Mouse (Mus musculus) stomach, postnatal 0 days (tissue): ENCODE measurements at regions not wholly inside any gene's neighbourhood (a gene's known extent, or its start where the extent isn't known, plus 50 kb on each side); places are given as distances from the start of the nearest gene placed in this dataset.

Source experiments
- ATAC-seq: fragments of 200-750 bp; cut with Nextera tagmentation; 2 replicates; pipeline ENCODE4 v1.8.0; 2017; ENCODE audit not compliant: low FRiP score, low TSS enrichment
- DNase-seq: peaks from one replicate; pipeline ENCODE4 v3.0.0-alpha.2; 2016; ENCODE audit warnings: low spot score
- H3K27ac ChIP-seq: fragments of 300-500 bp; sonication (generic); replicated peaks from 2 replicates; pipeline ENCODE4 v1.5.1; 2014; ENCODE audit warnings: mild to moderate bottlenecking, control low read depth
- H3K27me3 ChIP-seq: fragments of 300-500 bp; sonication (generic); 2 replicates; pipeline ENCODE4 v1.6.1; 2014; ENCODE audit warnings: low read length; ENCODE audit not compliant: control insufficient read depth, insufficient read depth
- H3K36me3 ChIP-seq: fragments of 300-500 bp; sonication (generic); 2 replicates; pipeline ENCODE4 v1.6.1; 2014; ENCODE audit warnings: low read length, mixed read lengths; ENCODE audit not compliant: control insufficient read depth, insufficient read depth
- H3K4me1 ChIP-seq: fragments of 300-500 bp; sonication (generic); replicated peaks from 2 replicates; pipeline ENCODE4 v1.6.1; 2014; ENCODE audit warnings: antibody characterized with exemption; ENCODE audit not compliant: control insufficient read depth, insufficient read depth
- H3K4me2 ChIP-seq: fragments of 300-500 bp; sonication (generic); replicated peaks from 2 replicates; pipeline ENCODE4 v1.6.1; 2014; ENCODE audit warnings: low read depth, mild to moderate bottlenecking, control low read depth, moderate library complexity
- H3K4me3 ChIP-seq: fragments of 300-500 bp; sonication (generic); 2 replicates; pipeline ENCODE4 v1.5.1; 2014; ENCODE audit warnings: low read depth, low read length, control low read depth
- H3K9ac ChIP-seq: fragments of 300-500 bp; sonication (generic); 2 replicates; pipeline ENCODE4 v1.6.1; 2014; ENCODE audit warnings: mild to moderate bottlenecking, low read length, control low read depth, mixed read lengths
- H3K9me3 ChIP-seq: fragments of 300-500 bp; sonication (generic); 2 replicates; pipeline ENCODE4 v1.6.1; 2016; ENCODE audit warnings: low read length; ENCODE audit not compliant: control insufficient read depth
- CTCF ChIP-seq: IDR thresholded peaks from 2 replicates; pipeline ENCODE4 v1.5.1; 2016; ENCODE audit warnings: antibody characterized with exemption, low read depth, mild to moderate bottlenecking, moderate library complexity
- EP300 ChIP-seq: optimal IDR thresholded peaks from 2 replicates; pipeline ENCODE3; 2016; ENCODE audit warnings: antibody characterized with exemption
- WGBS: fragments of 180-500 bp; shearing (Covaris S2); extraction: QIAGEN DNeasy Blood & Tissue Kit; methylation state at CpG from one replicate; pipeline ENCODE4 v1.1.7; 2014; 5-methylcytosine and 5-hydroxymethylcytosine counted together

DNA sequence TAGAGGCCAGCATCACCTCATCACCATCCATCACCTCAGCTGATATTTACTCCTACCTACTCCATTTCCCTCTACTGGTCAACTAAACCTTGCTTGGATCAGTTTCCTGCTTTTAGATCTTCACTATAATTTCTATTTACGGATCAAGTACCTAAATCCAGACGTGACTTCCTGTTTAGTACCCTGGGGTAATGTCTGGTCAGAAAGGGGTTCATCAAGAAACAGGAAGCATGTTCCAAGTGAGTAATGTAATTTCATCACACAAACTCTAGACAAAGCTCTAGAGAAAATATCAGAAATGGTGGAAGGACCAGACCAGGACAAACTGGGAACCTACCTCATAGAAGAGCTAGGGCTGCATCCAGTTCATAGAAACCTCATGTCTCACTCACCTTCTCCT lies 250.2 kb upstream of the Sash1 start:
- ATAC-seq (no peak), DNase-seq (no peak)
- 75% methylated on average over 2 of the region's 2 CpGs for WGBS
- no peaks in the 10 kb centered on the region for H3K36me3 ChIP-seq
- H3K4me2 ChIP-seq, result no peak overlapping the region
- H3K9me3 ChIP-seq, result no peaks in the 10 kb centered on the region
- H3K27ac ChIP-seq, result no peak overlapping the region
- TF ChIP-seq EP300 (no peak), CTCF (no peak)
- no peak overlapping the region for H3K9ac ChIP-seq
- no peaks in the 10 kb centered on the region for H3K4me1 ChIP-seq
- H3K27me3 ChIP-seq, result no peaks in the 10 kb centered on the region
- H3K4me3 ChIP-seq, result no peak overlapping the region

DNA sequence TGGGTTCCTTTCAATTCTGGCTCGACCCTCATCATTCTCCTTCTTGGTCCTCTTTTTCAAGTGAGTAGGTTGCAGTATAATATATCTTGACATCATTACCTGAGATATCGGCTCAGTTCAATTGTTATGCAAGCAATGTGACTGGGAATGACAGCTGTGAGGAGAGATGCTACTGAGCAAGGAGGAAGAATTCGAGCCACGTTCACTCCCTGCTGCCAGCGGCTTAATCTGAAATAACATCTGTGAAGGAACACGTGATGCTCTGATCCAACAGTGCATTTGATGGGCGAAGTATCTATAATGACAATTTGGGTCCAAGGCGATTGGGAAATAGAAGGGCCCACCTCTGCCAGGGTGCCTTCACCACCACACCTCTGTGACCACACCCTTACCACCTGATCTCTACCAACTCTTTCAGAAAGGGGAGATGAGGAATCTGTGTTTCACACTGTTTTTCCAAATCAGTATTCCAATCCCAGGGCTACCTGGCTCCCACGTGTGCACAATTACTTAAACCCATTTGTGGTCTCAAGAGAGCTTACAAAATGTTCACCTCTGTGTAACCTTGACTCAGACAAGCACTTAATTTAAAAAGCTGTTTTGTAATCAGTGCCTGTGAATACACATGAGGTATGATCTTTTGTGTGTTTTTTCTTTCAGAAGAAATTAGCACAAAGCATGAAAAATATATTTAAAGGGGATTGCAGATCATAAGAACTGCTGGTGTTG lies 248.6 kb upstream of the Sash1 start:
- WGBS, result 71% methylated on average over 9 of the region's 9 CpGs

DNA sequence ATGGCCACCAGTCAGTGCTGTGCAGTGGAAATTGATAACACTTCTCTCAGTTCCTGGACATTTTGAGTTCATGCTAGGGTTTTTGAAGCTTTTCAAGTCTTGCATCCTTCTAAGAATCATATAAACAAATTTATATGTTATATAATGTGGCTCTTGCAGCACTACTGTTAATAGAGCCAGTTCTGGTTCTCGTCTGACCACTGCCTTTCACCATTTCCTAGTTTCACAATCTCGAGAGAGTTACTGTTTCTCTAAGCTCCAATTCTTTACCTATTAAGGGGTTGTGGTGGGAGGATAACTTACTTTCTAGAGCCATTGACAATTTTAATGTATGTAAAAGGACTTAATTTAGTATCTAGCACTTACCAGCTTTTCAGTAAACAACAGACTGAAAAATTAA lies 244.2 kb upstream of the Sash1 start:
- 70% methylated on average over 2 of the region's 2 CpGs for WGBS
- Histone ChIP-seq H3K9me3 (no peaks in the 10 kb centered on the region), H3K4me3 (no peak overlapping the region), H3K9ac (no peak overlapping the region), H3K4me1 (no peaks in the 10 kb centered on the region), H3K27me3 (no peaks in the 10 kb centered on the region), H3K4me2 (no peak overlapping the region), H3K27ac (no peak overlapping the region), H3K36me3 (no peaks in the 10 kb centered on the region)
- no peak for ATAC-seq
- DNase-seq, result no peak
- TF ChIP-seq EP300, result no peak

More for the DNA sequence above, 248.6 kb upstream of the Sash1 start:
- Histone ChIP-seq H3K9ac (no peak overlapping the region), H3K4me1 (no peaks in the 10 kb centered on the region), H3K27ac (no peak overlapping the region), H3K9me3 (no peaks in the 10 kb centered on the region), H3K27me3 (no peaks in the 10 kb centered on the region), H3K4me3 (no peak overlapping the region), H3K4me2 (no peak overlapping the region), H3K36me3 (no peaks in the 10 kb centered on the region)
- DNase-seq (no peak), ATAC-seq (no peak)
- TF ChIP-seq CTCF (no peak), EP300 (no peak)

DNA sequence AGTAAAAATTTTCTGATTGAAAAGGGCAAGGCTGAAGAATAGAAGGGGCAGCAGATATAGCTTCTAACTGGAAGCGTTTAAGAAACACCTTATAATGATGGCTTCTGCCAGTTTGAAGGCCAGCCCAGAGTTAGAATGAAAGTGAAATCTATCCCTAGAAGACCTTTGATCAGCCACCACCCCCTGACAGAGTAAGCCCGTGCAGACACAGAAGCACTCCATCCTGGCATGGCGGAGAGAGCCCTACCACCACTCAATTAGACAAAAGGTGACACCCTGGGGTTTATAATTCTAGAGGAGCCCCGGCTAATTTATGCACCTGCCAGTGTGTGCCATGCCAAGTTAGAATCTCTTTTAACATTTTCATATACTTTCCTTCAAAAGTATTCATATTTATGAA lies 233.4 kb upstream of the Sash1 start:
- no peak for ATAC-seq
- 69% methylated on average over 4 of the region's 4 CpGs for WGBS
- no peak overlapping the region for H3K4me2 ChIP-seq
- TF ChIP-seq CTCF, result no peak
- no peak for TF ChIP-seq EP300
- no peaks in the 10 kb centered on the region for H3K36me3 ChIP-seq
- H3K4me1 ChIP-seq, result no peaks in the 10 kb centered on the region
- H3K9ac ChIP-seq, result no peak overlapping the region
- DNase-seq, result no peak
- no peaks in the 10 kb centered on the region for H3K9me3 ChIP-seq
- H3K27ac ChIP-seq, result no peak overlapping the region
- no peaks in the 10 kb centered on the region for H3K27me3 ChIP-seq
- H3K4me3 ChIP-seq, result no peak overlapping the region

DNA sequence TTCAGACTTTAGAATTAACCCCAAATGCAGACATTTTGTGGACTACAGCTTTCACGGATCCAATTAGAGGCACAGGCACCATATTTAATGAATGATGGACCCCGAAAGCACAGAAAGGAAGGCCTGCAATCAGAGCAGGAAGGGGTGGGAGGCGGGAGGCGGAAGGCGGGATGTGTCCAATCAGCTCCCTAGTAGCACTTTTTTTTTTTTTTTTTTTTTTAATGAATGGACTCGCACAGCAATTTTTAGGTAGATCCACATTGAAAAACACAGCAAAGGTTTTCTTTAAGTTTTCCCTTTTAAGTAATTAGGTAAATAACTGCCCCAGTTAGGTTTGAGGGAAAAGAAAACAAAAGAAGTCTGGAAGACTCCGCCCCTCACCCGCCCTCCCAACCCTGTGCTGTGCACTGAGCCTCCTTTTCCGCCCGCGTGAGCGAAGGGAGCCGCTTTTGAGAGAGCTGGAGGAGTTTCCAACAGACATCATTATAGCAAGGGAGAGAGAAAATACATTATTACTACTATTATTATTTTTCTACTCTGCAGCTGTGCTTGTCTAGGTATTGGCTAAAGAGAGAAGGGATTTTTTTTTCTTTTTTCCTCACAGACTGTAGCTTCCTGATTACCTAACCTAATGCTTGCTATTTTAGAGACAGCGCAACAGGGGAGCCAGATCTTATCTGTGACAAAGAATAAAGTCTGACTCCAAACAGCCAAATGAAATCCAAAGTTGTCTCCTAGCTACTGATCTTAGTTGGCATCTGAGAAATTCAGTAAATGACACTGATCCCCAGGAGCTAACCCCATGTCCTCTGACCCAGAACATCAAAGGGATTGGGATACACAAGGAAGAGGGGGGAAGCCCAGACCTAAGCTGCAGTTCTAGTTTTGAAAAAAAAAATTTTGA lies 232.0 kb upstream of the Sash1 start:
- H3K27me3 ChIP-seq, result no peaks in the 10 kb centered on the region
- no peak for TF ChIP-seq CTCF
- TF ChIP-seq EP300, result no peak
- no peaks in the 10 kb centered on the region for H3K9me3 ChIP-seq
- ATAC-seq (no peak), DNase-seq (peak; percentile 45)
- no peaks in the 10 kb centered on the region for H3K4me1 ChIP-seq
- no peaks in the 10 kb centered on the region for H3K36me3 ChIP-seq
- no peak overlapping the region for H3K27ac ChIP-seq
- 29% methylated on average over 14 of the region's 14 CpGs for WGBS
- H3K4me2 ChIP-seq, result peak overlapping the region; percentile 45
- peak overlapping the region; percentile 12; the same call in 1 of the 2 replicates for H3K4me3 ChIP-seq
- no peak overlapping the region for H3K9ac ChIP-seq

DNA sequence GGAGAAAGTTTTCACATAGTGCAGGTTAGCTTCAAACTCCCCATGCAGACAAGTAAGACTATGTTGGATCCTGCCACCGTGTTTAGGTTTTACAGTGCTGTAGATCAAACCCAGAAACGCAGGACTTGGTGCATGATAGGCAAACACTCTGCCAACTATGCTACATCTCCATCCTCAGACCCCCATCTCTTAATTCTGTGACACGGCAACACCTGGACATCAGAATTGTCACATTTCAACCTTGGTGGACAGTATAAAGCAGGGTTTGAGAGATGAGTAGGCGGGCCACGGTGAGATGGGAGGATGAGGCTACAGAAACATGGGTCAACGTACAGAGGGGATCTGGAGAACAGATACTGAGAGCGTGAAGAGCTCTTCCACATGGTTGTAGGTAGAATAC lies 231.3 kb upstream of the Sash1 start:
- no peak overlapping the region for H3K27ac ChIP-seq
- no peaks in the 10 kb centered on the region for H3K36me3 ChIP-seq
- peak overlapping the region; percentile 12; the same call in 1 of the 2 replicates for H3K4me3 ChIP-seq
- DNase-seq, result no peak
- no peak for ATAC-seq
- 91% methylated on average over 7 of the region's 7 CpGs for WGBS
- H3K27me3 ChIP-seq, result no peaks in the 10 kb centered on the region
- peak overlapping the region; percentile 45 for H3K4me2 ChIP-seq
- TF ChIP-seq EP300, result no peak
- TF ChIP-seq CTCF, result no peak
- no peaks in the 10 kb centered on the region for H3K4me1 ChIP-seq
- no peaks in the 10 kb centered on the region for H3K9me3 ChIP-seq
- no peak overlapping the region for H3K9ac ChIP-seq
